Mouse (Mus musculus) Muller cell, postnatal 12 days (primary cell): ENCODE data around the gene Drap1.

Experiments used
- DNase-seq: peaks from one replicate; pipeline ENCODE4 v3.0.0-alpha.2; 2015; ENCODE audit errors: inconsistent ontology term

The Drap1 gene

GRCm38 (mm10) chr19:5424782-5425741, at the start of gene Drap1, which contains the start of gene AI837181:
TSS of gene Drap1 (minus strand) at chr19:5424979.
TSS of gene AI837181 (plus strand) at chr19:5425144.
- peak; percentile 99 for DNase-seq

DNA sequence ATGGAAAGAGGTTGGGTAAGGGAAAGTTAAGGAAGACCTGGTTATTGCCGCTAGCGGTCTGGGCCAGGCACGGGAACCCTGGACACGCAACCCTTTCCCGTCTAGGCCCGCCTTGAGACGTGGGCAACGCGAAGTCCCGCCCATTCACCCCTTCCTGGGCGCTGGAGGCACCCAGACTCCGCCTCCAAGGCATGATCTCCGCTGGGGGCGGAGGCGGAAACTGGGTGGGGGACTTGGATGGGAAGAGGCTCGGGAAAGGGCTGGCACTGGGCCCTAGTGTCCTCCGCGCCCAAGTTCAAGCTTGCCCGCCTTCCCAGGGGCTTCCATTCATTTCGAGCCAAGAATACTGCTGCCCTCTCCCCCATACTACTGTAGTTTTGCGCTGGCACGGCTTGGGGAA, 48.9 kb upstream of the Drap1 start, which contains the start of gene Efemp2:
Gene Efemp2 (plus strand): TSS at position 235 of the 400 bp plus-strand sequence.
- DNase-seq, result peak; percentile 92

DNA sequence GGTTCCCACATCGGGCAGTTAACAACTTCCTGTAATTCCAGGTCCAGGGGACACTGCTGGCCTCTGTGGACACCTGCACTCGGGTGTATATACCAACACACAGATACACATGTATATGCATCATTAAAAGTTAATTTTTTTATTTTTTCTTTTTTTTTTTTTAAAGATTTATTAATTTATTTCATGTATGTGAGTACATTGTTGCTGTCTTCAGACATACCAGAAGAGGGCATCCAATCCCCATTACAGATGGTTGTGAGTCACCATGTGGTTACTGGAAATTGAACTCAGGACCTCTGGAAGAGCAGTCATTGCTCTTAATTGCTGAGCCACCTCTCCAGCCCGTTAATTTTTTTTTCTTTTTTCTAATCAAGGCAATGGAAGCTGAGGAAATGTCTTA, 48.1 kb upstream of the Drap1 start:
- no peak for DNase-seq

DNA sequence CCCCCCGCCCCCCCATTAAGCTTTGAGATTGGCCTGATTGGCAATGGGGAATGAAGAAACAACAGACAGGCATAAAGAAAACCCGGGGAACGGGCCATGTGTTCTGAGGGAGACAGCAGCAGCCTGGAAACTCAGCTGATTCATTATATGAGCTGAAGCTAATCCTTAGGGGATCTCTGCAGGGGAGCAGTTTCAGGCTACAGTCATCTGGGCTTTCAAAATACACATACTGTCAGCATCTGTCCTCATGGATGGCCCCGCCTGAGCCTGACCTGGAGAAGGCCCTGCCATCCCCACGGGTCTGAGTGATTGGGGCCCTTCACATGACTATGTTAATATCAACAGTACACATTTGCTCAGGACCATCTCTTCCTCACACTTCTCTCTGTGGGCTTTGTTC, 47.1 kb upstream of the Drap1 start:
- no peak for DNase-seq

DNA sequence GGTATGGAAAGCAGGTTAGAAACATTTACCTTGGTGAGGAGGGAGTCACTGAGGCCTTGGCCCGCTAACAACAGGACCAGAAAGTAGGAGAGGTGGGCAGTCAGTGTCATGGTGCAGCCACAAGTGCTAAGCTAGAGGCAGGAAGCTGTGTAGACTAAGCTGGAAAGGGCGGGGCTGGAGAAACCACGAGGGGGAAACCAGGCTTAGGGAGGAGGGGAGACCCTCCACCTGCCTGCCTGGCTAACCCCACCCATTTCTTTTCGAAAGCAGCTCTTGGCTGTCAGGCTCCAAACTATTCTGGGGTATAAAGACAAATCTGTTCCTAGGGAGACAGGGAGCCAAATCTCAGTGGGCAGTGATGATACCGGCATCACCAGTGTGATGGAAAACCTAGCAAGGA, 43.6 kb upstream of the Drap1 start, which contains the start of gene Ctsw:
Gene Ctsw (minus strand): TSS at position 134 of the 400 bp plus-strand sequence.
- DNase-seq, result no peak

- peak; percentile 69 for DNase-seq
Measured at GRCm38 (mm10) chr19:5466916-5467500, 42.2 kb upstream of the Drap1 start.

DNA sequence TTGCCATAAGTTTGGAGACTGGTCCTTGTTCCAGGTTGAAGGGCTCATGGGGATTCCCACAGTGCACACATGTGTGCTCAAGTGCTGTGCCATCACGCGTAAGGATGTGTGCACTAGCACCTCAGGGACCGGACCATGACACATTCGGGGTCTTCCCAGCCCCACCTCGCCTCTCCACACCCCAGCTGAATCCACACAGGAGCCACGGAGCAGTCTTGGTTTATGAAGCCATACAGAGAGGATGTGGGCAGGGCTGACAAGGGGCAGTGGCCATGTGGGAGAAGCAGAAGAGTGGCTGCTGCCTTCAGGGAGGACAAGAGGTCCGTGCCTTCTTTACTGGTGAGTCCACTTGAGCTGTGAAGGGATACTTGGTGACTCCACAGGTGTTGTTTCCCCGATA, 40.3 kb upstream of the Drap1 start:
- DNase-seq, result no peak

- DNase-seq, result peak; percentile 71
Measured at GRCm38 (mm10) chr19:5463791-5464562, 39.2 kb upstream of the Drap1 start.

GRCm38 (mm10) chr19:5463212-5463611, 38.4 kb upstream of the Drap1 start:
- DNase-seq, result no peak

- DNase-seq, result no peak
Measured at GRCm38 (mm10) chr19:5461411-5461810, 36.6 kb upstream of the Drap1 start.

- DNase-seq, result peak; percentile 90
Measured at GRCm38 (mm10) chr19:5460465-5460911, 35.7 kb upstream of the Drap1 start, which contains the start of gene Fibp. TSS of gene Fibp (plus strand) at chr19:5460615.

GRCm38 (mm10) chr19:5459896-5460295, 35.1 kb upstream of the Drap1 start:
- DNase-seq, result no peak

- DNase-seq, result peak; percentile 63
Measured at GRCm38 (mm10) chr19:5459019-5459418, 34.2 kb upstream of the Drap1 start.

GRCm38 (mm10) chr19:5457746-5458442, 33.1 kb upstream of the Drap1 start, which contains the start of gene Ccdc85b:
TSS of gene Ccdc85b (minus strand) at chr19:5457894.
- DNase-seq, result no peak

DNA sequence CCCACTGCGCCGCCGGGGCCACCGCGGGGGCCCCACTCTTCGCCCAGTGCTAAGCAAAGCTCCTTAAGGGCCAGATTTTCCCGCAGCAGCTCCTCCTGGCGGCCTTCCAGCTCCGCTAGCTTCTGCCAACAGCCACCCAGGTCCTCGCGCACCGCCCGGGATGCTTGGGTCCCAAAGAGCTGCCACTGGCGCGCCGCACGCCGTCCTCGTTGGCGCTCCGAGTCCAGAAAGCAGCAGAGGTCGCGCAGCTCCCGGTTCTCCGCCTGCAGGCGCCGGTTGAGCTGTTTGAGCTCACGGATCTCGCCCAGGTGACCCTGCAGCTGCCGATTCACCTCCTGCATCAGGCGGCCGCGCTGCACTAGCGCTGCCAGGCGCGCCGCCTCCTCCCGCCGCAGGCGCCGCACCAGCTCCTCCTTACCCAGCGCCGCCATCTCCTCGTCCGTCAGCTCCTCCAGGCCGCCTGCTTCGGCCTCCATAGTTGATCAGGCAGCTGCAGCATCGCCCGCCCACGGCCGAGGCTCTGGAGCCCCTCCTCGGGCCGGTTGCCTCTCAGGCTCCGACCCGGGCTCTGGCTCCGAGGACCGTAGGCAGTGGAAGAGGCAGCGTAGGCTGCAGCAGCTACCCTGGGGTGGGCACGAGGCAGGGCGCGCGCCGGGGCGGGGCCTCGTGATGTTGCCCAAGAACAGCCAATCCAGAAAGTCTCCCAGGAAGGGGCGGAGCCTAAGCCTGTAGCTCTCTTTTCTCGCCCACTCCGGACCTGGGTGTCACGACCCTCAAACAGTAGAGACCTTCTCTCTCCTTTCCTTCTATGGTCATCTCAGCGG, 32.4 kb upstream of the Drap1 start:
- peak; percentile 98 for DNase-seq

DNA sequence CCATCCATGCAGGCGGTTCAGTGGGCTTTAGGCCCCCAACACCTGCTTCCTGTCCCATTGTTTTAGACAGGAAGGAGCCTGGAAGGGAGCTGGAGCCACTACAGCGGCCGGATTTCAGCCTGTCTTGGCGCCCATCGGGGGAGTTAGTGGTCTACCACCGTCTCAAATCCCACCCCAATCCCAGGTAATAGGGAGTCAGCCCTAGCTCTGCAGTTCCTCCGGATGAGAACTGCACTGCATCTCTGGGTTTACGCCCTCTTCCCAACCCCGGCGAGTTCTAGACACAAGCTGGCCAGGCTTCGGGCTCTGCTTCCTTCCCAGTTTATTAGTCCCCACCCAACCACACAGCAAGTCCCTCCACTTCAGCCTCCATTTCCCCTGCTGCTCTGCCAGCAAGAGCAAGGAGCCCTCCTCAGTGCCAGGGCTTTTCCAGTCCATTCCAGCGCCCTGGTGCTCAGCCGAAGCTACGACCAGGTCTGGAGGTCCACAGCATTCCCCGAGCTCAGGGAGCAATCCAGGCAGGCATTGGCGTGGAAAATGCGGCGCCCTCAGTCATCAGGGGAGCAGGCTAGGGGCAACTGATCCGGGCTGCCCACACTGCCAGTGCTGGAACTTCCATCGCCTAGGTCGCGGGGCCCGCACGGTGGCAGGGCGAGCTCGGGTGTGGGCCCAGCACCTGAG, 31.6 kb upstream of the Drap1 start:
- DNase-seq, result peak; percentile 83

DNA sequence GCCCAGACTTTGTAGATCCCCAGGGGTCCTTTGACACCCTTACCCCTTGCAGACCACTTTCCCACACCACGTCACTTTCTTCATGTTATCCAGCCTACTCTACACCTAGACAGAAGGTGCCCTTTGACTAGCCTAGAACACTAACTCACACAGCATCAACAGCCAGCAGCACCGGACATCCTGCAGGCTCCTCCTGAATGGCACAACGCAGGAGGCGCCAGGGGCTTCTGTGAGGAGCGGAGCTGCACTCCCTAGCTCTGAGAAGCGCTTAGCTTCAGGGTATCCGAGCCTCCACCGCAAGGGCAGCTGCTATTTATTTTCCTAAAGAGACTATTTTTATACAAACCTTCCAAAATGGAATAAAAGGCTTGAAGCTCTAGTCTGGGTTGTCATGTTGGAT, 30.8 kb upstream of the Drap1 start:
- DNase-seq, result no peak

DNA sequence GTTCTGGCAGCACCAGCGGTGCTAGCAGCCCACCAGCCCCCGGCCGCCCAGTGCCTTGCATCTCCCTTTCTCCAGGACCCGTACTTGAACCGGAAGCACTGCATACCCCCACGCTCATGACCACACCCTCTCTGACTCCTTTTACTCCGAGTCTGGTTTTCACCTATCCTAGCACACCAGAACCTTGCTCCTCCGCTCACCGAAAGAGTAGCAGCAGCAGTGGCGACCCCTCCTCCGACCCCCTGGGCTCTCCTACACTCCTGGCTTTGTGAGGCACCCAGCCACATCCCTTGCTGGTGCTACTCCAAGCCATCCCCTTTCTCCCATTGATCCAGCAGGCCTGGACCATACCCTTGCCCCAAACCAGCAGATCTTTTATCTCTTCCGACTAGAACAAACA, 30.3 kb upstream of the Drap1 start:
- DNase-seq, result no peak

GRCm38 (mm10) chr19:5451766-5452165, 27.0 kb upstream of the Drap1 start:
- DNase-seq, result no peak

GRCm38 (mm10) chr19:5449673-5450072, 24.9 kb upstream of the Drap1 start:
- DNase-seq, result no peak
